Mouse (Mus musculus): ENCODE data around the gene Rgs6.

DNA sequence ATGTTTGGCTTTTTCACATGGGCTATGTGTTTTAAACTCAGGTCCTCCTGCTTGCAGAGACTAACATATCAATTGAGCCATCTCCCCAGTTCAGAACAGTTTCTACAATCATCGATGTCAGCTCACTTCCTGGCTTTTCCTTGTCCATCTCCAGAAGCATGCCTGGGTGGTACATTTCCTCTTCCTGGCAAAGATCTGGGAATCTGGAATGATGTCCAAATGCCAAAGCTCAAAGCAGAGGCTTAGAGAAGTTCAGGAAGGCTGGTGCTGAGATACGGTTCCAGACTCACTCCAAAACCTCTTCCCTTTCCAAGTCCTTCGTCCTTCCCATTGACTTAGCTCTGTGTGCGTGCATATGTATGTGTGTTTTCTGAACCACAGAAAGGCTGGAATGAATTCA, 59.8 kb downstream of the Rgs6 start:
- TF ChIP-seq CTCF (conservative IDR thresholded peaks at IDR 0.05; ENCODE audit: low read length) (no peak), POU5F1 (IDR thresholded peaks at IDR 0.05; ENCODE audit: borderline replicate concordance, low read length) (no peak), NANOG (IDR thresholded peaks at IDR 0.05; ENCODE audit: borderline replicate concordance, low read length) (no peak)

Data from E14TG2a.4 (cell line).